Mouse (Mus musculus) MN1 (cell line): ENCODE data around the gene Magi2.
A peak's percentile ranks its signal among the peaks of the same experiment; 100 is the strongest.

Experiments used
- DNase-seq: peaks from one replicate; pipeline ENCODE4 v3.0.0-alpha.2; 2016; ENCODE audit warnings: low spot score

Gene Magi2

GRCm38 (mm10) chr5:20657056-20657455 lies 1430.2 kb downstream of the Magi2 start:
- DNase-seq = no peak

GRCm38 (mm10) chr5:20667601-20668000 lies 1440.8 kb downstream of the Magi2 start:
- no peak for DNase-seq

DNA sequence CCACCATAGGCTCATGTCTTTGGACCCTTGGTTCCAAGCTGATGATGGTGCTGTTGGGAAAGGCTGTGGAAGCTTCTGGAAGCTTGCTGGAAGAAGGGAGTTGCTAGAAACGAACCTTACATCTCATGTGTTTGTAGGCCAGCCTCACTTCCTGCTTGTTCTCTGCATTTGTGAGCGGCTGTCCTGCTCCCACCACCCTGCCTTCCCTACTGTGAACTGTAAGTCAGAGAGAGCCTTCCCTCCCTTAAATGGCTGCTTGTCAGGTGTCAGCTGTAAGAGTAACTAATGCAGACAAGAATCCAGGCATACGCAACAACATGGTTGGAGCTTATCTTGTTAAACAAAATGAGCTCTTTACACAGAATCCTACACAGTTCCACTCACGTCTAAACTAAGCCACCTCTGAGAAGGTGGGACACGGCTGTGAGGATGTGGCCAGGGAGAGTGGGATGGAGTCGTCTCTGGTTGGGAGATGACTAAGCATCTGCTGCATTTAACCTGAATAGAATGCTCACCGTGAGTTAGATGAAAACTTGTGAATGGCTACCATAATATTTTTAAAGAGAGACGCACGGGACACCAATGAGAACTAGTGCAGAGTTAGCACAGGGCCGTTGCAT lies 1442.0 kb downstream of the Magi2 start:
- no peak for DNase-seq

DNA sequence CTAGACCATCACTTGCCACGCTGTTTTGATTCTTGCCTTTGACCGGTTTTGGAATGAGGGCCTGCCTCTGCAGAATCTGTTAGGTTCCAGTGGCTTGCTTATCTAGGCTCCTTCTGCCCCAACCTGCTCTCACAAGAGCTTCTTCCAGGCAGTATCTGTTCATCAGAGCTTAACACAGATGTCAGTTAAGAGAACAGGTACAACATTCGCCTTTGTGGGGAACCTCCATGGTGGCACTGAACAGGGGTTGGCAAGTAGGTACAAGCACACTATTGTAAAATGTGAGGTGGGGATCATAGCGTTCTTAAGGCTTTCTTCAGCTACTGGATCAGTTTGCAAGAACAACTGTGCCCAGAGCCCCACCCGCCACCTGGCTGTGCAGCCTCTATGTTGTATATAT lies 1442.6 kb downstream of the Magi2 start:
- no peak for DNase-seq

- no peak for DNase-seq
Observed at GRCm38 (mm10) chr5:20671826-20672225, 1445.0 kb downstream of the Magi2 start.

DNA sequence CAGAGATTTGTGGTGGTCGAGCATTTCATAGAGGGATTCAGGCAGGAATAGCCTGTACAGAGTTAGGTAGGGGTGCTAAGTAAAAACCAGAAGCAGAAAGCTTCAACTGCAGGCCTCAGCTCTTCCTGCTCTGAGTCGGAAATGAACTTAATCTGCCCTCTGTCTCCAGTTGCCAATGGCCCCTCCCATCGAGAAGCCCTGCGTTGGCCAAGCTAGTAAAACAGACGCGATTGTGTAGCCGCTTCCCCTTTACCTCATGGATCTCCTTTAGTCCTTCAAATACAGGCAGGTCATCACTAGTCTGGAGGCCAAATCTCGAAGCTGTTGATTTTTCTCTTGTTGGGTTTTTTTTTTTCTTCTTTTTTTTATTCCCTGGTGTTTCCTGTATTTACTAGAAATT lies 1447.7 kb downstream of the Magi2 start:
- DNase-seq = no peak

GRCm38 (mm10) chr5:20675163-20675665 lies 1448.4 kb downstream of the Magi2 start:
- no peak for DNase-seq

GRCm38 (mm10) chr5:20676193-20676871 lies 1449.5 kb downstream of the Magi2 start:
- DNase-seq = no peak

GRCm38 (mm10) chr5:20677246-20677645 lies 1450.4 kb downstream of the Magi2 start:
- no peak for DNase-seq

DNA sequence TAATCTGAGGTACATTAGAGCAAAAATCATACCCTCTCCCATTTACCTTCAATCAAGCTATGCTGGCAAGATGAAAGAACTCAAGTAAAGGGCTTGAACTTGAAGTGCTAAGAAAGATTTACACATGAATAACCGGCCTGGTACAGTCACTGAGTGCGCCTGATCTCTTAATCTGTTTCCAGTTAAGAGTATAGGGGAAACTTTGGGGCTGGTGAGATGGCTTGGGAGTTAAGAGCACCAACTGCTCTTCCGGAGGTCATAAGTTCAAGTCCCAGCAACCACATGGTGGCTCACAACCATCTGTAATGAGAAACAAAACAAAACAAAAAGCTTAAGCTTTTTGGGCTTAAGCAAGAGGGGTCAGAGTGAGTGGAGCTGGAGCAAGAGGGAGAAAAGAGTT lies 1451.7 kb downstream of the Magi2 start:
- no peak for DNase-seq

- no peak for DNase-seq
Observed at GRCm38 (mm10) chr5:20679920-20680319, 1453.1 kb downstream of the Magi2 start.

DNA sequence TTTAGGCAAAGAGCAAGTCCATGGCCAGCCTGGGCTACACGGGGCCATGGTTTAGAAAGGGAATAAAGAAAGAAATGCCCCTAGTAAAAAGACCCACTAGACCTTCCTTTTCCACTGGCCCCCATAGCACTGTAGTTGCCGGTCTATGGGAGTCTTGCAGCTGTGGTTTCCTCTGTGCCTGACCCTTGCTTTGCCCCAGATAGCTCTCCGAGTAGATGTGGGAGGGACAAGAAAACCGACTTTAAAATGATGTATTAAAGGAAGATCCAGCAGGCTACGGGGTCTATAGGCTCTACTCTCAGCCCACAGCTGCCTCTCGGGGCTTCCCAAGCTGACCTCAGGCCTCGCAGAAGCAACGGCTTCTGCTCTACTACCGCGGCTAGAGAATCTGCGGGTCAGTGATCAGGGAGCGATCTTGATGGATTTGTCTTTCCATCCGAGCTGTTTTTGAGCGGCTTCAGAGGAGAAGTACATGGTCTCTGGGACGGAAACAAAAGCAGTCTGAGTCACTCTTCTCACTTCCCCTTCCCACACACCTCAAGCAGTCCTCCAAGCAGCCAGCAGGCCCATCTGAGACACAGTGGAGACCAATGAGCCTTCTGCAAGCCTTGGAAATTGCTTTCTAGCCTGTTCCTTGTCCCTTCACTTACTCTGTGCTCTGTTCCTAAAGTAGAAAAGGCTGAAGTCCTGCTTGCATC lies 1454.1 kb downstream of the Magi2 start:
- DNase-seq = no peak

DNA sequence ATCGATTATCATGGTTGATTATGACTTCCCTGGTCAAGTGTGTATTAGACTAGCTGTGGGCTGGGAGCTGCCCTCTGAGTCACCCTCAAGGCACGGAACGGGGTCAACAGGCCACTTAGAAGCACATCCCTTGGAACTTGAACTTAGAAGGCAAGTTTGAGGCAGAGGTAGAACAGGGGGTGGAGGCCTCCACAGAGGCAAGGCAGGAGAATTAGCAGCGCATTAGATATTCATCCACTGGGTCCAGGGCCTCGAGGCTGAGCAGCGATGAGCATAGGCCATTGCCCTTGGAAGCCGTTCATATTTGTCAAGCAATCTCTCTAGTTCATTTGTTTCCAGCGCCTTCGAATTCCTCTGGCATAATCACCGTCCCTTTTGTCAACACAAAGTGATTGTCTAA lies 1454.8 kb downstream of the Magi2 start:
- DNase-seq = no peak

DNA sequence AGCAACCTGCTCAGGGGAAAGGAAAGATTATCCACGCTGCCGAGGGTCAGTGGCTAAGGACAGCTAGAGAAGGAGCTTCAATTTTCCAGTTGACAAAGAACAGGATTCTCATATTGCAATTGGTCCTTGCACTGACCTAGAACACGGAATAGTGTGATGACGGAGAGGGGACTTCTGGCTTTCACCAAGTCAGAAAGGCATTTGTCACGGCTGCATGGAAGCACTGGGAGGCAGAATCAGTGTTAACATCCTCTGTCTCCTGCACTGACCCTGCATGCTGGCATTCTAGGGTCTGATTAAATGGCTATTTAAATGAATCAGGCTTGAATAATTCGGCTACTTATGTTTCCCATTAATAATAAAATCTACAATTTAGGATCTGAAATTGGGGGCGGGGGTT lies 1455.4 kb downstream of the Magi2 start:
- no peak for DNase-seq

GRCm38 (mm10) chr5:20684112-20684511 lies 1457.3 kb downstream of the Magi2 start:
- DNase-seq = no peak

- no peak for DNase-seq
Observed at GRCm38 (mm10) chr5:20692230-20692629, 1465.4 kb downstream of the Magi2 start.

- DNase-seq = no peak
Observed at GRCm38 (mm10) chr5:20699116-20699515, 1472.3 kb downstream of the Magi2 start.

GRCm38 (mm10) chr5:20701483-20702421 lies 1474.9 kb downstream of the Magi2 start:
- peak; percentile 84 for DNase-seq

DNA sequence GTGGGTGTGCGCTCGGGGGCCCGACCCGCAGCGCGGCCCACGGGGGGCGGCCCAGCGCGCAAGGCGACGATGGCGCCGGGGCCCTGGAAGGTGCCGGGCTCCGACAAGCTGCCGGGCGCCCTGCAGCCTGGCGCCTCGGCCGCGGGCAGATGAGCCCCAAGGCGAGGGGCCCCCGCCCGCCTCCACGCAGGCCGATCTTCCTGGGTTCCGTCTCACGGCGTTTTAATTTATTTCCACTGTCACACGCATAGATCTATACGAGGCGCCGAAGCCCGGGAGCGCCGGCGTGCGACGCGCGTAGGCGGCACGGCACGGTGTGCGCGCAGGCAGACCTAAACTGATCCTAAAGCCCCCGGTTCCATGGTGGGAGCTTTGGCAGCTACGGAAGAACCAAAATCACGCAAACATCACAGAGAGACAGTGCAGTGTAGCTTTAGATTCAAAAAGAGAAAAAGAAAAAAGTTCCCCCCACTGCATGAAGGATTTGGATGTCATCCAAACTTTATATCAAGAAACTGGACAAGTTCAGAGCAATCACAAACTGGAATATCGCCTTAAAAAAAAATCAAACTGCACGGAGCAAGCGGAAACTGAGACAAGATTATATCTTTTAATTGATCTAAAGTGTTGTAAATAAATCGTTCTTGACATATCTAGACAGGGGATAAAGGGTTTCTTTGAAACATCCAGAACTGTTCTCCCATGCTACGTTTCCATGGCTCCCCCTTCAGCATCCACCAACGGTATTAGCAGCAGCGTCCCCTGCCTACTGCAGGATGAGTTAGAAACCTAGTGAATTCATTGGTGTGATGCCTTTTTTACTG lies 1475.9 kb downstream of the Magi2 start:
- peak; percentile 49 for DNase-seq

DNA sequence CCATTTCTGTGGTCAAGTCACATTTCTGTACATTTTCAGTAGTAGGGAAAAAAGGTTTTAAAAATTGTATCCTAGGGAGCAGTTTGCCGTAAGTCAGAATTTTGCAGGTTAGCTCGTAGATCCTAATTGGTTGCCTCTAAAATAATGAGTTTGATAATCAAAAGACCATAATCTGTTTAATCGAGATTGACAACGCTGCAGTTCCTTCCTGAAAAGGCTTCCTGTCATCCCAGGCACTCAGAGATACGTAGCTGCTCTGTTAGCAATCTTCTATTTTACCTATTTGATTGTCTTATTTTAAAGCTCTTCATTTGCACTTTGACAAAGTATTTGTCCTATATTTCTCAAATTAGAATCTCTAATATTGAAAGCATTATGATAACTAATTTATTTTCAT lies 1476.5 kb downstream of the Magi2 start:
- no peak for DNase-seq

GRCm38 (mm10) chr5:20703971-20704575 lies 1477.2 kb downstream of the Magi2 start:
- no peak for DNase-seq
